Mouse (Mus musculus) frontal cortex, postnatal 25 days (tissue): ENCODE measurements around the gene Lysmd1.
A peak's percentile ranks its signal among the peaks of the same experiment; 100 is the strongest.

Experiments used
- DNase-seq, 2 experiments: peaks; one replicate each; pipeline ENCODE4 v3.0.0; 2022; ENCODE audit warnings: low spot score in 2 of 2

The Lysmd1 gene

GRCm38 (mm10) chr3:95136336-95136735, 2.4 kb downstream of the Lysmd1 start:
- no peak for DNase-seq

DNA sequence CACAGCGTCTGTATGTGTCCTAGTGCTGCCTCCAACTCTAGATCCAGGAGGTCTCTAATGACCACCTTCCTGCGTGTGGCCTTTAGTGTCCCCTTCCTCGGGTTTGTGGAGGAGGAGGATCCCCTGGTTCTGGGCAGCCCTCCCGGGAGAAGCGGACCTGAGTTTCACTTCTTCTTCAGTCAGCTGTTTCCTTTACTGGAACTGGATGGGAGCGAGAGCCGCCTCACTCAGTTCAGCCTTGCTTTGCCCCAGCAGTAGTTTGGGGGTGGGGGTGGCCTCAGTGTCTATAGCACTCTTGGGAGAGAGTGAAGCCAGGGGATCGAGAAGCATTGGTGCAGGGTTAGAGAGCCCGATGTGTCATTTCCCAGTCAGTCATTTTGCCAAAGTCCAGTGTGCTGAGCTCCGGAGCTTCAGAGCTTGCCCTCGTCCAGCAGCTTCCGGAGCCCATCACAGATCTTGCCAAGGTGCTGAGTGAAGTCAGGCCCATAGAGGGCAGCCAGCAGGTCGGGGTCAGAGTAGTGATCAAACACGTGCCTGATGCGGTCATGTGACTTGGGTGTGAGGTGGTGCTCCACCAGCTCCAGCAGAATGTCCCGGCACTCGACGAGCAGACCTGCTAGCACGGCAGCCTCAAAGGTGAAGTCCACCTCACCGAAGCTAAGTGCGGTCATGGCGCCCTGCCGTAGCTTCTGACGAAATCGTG, 5.8 kb downstream of the Lysmd1 start:
- no peak for DNase-seq

DNA sequence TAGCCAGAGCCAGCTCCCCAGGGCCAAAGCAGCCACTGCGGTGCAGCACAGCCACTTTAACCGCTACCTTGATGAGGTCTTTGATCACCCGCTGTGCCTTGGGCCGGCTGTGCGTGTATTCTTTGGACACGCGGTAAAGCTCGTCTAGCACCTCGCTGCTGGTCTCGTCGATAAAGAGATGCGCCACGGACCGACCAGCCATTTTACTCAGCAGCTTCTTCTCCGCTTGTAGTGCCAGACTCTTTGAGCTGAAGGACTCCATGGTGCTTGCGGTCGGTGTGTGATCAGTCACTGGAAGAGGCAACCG, 6.4 kb downstream of the Lysmd1 start:
- DNase-seq, result no peak

- no peak for DNase-seq
Measured at GRCm38 (mm10) chr3:95140795-95141194, 6.9 kb downstream of the Lysmd1 start.

GRCm38 (mm10) chr3:95141474-95141873, 7.6 kb downstream of the Lysmd1 start:
- DNase-seq, result no peak

- no peak for DNase-seq
Measured at GRCm38 (mm10) chr3:95141952-95142616, 8.2 kb downstream of the Lysmd1 start, which contains the start of gene Tnfaip8l2. TSS of gene Tnfaip8l2 (minus strand) at chr3:95142360.

GRCm38 (mm10) chr3:95142617-95143011, 8.7 kb downstream of the Lysmd1 start:
- peak; percentile 81 to 85 for DNase-seq

DNA sequence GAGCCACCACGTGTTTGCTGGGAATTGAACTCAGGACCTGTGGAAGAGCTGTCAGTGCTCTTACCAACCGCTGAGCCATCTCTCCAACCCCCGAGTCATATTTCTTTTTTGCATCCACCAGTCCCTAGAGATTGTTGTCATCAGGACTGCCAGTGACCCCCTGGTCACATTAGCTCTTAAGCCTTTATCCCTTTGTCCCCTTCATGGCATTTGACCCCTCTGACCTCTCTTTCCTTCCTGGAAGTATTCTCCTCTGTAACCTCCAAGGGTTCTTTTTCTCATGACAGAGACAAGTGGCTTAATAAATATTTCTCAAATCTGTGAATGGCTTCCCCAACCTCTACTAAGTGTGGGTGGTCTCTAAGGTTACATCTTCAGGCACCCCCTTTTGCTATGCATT, 14.0 kb downstream of the Lysmd1 start:
- DNase-seq, result no peak

DNA sequence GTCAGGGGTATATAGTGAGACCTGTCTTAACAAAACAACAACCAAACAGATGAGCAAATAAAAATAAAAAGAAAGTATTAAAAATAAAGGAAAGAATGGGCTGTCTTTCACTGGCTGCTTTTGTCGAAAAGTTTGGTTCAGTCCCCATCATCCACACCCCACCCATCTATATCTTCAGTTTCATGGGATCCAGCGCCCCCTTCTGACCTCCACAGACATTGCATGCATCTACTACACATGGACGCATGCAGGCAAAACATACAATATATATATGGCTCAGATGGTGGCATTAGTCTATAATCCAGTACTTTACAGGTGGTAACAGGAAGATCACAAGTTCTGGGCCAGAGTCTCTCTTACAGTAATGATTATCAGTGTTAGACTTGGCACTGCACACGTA, 20.0 kb downstream of the Lysmd1 start:
- DNase-seq, result no peak

- no peak for DNase-seq
Measured at GRCm38 (mm10) chr3:95159511-95159986, 25.7 kb downstream of the Lysmd1 start.

DNA sequence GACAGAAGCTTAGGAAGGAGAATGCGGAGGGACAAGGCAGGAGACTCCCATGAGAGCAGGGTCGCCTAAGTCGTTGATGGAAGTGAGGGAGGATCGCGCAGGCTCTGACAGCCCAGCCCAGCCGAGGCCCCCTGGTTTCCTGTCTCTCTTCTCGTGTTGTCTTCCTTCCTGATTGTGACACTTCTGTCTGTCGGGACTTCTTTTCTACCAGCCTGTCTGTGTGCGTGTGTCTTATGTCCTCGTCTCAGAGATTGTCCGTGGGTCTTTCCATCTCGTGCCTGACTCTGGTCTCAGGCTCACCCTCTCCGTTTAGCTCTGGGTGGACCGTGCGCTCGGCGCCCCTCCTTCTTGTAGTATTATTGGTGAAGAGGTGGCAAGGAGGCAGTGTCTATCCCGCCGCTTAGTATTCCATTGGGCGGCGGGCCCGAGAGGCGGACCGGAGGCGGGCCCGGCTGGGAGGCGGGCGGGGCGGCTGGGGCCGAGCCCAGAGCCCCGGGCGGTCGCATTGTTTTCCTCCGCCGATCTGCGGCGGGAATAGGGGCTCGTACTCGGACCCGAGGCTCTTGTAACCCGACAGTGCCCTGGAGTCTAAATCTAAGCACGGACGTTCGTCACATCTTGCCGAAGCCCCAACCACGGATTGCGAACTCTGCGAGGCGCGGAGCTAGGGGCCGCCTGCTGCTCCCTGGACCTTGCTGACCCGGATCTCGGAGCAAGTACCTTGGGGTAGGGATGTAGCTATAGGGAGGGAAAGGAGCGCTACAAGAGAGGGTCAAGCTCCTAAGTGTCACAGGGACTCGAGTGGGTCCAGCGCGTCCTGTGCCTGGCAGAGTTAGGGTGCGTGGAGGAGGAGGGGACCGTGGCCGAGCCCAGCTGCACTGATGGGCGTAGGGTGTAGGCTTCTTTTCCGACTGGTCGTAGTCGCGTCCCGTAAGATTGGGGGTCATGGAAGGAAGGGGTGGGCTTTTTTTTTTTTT, 26.4 kb downstream of the Lysmd1 start, which contains the start of gene Sema6c:
Sema6c (plus strand) TSS at position 471 of the 977 bp plus-strand sequence.
- DNase-seq, result peak; percentile 70 to 79

DNA sequence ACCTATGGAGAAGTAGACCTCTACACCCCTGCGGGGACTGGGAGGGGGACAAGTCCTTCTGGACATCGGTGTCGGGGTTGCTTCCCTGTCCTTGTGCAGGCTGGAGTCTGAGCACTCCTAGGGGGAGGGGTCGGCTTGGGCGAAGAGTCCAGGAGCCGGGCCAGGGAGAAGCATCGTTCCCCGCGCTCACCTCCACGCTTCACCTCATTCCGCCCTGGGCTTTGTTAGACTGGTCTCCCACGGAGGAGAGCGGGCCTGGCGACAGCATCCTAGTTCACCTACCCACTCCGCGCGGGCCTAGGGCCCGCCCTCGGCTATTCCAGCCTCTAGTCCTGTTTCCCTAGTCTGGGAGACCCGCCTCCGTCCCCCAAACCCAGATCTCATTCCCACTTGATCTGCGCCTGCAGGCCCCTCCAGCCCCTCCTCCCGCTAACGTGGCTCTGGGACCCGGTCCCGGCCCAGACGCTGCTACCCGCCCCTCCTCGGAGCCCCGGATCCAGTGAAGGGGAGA, 27.2 kb downstream of the Lysmd1 start:
- DNase-seq, result no peak

DNA sequence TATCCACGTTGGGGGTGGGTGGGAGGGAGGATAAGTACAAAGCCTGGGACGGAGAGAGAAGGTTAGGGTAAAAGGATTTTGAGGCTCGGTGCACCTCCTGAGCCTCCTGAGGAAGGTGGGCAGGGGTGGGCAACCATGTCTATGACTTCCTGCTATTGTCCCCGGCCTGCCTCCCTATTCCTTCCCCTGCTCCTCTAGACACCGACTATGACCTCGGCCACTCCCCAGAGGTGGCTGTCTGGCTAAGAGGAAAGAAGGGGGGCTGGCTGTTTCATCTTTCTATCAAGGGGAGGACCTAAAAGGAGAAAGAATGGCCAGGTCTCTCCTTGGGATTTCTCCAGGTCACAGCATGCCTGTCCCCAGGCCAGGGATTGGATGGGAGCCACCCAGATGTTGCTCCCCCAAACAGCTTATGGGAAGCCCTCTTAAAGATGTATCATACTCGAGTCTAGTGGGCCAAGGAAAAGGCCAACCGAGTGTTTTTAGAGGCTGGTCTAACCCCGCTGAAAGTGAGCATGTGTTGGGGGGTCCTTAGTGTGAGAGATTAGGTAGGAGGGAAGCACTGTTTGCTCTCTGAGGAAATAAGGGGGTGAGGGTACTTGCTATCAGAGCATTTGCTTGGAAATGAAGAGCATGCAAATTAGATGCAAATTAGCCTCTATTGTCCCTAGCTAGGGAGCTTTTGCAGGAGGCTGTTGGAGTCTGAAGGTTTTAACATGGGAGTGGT, 27.9 kb downstream of the Lysmd1 start:
- DNase-seq, result no peak

DNA sequence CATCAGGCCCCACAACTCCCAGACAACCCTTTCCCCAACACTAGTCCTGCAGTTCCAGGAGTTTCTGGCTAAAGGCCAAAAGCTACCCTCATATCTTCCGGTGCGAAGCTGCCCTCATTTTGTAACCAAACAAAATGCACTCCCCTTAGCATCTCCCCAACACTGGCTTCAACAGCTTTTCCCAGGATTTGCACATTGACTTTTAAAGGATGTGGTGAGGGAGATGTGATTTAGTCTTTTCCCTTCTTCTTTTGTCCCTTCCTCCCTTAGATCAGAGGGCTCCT, 28.4 kb downstream of the Lysmd1 start:
- no peak for DNase-seq

- DNase-seq, result no peak
Measured at GRCm38 (mm10) chr3:95163419-95164255, 29.7 kb downstream of the Lysmd1 start.

GRCm38 (mm10) chr3:95164256-95164550, 30.3 kb downstream of the Lysmd1 start:
- DNase-seq, result no peak

DNA sequence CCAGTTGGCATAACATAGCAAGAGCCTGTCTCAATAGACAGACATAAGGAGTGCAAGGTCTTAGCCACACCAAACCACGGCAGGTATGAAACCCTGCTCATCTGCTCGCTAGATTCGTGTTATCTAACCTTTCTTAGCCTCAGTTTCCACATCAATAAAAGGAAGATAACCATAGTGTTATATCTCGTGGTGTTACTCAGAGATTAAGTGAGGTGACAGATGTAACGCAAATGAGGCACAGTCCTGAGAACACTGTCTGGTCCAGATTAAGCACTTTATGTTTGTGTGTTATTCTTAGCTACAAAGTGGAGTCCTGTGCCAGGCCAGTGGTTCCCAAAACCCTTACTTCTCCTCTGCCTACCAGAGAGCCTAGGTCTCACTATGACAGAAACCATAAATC, 31.0 kb downstream of the Lysmd1 start:
- no peak for DNase-seq

DNA sequence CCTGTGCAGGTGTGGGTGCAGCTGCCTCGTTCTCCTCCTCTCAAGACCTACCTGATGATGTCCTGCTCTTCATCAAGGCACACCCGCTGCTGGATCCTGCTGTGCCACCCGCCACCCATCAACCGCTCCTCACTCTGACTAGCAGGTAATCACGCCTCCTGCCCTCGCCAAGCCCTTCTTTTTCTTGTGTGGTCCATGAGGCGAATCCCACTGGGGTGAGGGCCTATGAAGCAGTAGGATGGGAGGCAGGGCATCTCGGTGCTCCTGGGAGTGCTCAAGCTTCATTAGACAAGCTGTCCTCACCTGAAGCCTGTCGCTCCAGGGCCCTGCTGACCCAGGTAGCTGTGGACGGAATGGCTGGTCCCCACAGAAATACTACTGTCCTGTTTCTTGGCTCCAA, 36.1 kb downstream of the Lysmd1 start:
- DNase-seq, result no peak

DNA sequence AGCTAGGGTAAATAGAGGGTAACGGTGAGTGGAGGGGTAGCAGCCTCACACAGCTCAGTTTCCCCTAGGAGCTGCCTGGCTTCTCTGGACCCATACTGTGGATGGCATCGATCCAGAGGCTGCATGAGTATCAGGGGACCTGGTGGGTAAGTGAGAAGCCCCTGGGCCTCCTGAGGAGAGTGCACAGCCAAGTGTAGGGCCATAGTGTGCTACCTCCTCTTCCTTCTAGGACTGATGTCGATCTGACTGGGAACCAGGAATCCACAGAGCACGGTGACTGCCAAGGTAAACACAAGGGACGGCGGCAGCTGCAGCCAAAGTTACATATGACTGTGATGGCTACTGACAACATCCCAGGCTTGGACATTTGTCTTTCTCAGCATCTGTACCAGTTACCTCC, 37.2 kb downstream of the Lysmd1 start:
- no peak for DNase-seq

DNA sequence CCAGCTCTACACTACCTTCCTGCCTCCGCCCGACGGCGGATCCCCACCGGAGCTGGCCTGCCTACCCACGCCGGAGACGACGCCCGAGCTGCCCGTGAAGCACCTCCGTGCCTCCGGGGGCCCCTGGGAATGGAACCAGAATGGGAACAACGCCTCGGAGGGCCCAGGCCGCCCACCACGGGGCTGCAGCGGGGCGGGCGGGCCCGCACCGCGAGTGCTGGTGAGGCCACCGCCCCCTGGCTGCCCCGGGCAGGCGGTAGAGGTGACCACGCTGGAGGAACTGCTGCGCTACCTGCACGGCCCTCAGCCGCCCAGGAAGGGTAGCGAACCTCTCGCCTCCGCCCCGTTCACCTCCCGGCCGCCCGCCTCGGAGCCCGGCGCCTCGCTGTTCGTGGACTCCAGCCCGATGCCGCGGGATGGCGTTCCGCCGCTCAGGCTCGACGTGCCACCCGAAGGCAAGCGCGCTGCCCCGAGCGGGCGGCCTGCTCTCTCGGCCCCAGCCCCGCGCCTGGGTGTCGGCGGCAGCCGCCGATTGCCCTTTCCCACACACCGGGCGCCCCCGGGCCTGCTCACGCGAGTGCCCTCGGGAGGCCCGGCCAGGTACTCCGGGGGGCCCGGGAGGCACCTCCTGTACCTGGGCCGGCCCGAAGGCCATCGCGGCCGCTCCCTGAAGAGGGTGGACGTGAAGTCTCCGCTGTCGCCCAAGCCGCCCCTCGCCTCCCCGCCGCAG, 38.8 kb downstream of the Lysmd1 start:
- DNase-seq, result no peak
